Mouse (Mus musculus) layer of hippocampus, adult 18-20 months (tissue): Measurements from ENCODE around the gene Adam33. TPM values are rescaled to one million over a fixed set of nuclear protein-coding genes. Genes with fewer than 3 reads are reported as not detected.

ENCODE experiments used
- DNase-seq, 2 experiments: peaks; one replicate each; pipeline ENCODE4 v3.0.0; 2022; ENCODE audit warnings: low spot score in 2 of 2
- microRNA-seq, 2 experiments: library from miRNA; unstranded; fragments of <30 nt; microRNA quantifications; one replicate each; pipeline ENCODE4 v1.2.0; 2021
- total RNA-seq, 2 experiments: library from RNA; stranded (reverse); gene quantifications; 2 replicates each; pipeline ENCODE4 v1.2.3; 2021

Gene Adam33
- total RNA-seq, 2 experiments from 2014 or later, result 0.18 to 0.74 TPM

GRCm38 (mm10) chr2:131029065-131029935, 34.3 kb downstream of the Adam33 start:
- no peak for DNase-seq

- no peak for DNase-seq
These were observed 36.7 kb downstream of the Adam33 start for GRCm38 (mm10) chr2:131026941-131027340.

- DNase-seq, result no peak
These were observed 38.4 kb downstream of the Adam33 start for GRCm38 (mm10) chr2:131025230-131025629.

GRCm38 (mm10) chr2:131010566-131010965, 53.0 kb downstream of the Adam33 start:
- no peak for DNase-seq

GRCm38 (mm10) chr2:131009123-131009522, 54.5 kb downstream of the Adam33 start:
- no peak for DNase-seq

Small RNA genes within 50 kb of the gene (microRNA-seq; reads per million reads assigned to microRNA genes)
- 0 reads per million in 2 experiments for gene Mir6973b

Other genes starting within 250 kb of the Adam33 start
- gene 4930402H24Rik, start 157.4 kb downstream of the Adam33 start, total RNA-seq, result 10 to 100 TPM; 69.4 to 76.6 TPM
- gene Atrn, start 157.3 kb downstream of the Adam33 start, total RNA-seq, result 100 to 1,000 TPM in 1 of 2 experiments, 10 to 100 TPM in 1; 99.6 to 107 TPM
- 10 to 100 TPM; 61.4 to 65.5 TPM for gene Gfra4, start 20.7 kb downstream of the Adam33 start, total RNA-seq
- under 1 TPM; 0.36 to 0.47 TPM for gene Siglec1, start 23.0 kb upstream of the Adam33 start, total RNA-seq
- 1 to 10 TPM; 6.1 to 8.3 TPM for gene Hspa12b, start 63.5 kb upstream of the Adam33 start, total RNA-seq
- not detected for gene Gm11037, start 69.7 kb upstream of the Adam33 start, total RNA-seq
- gene 1700037H04Rik, start 96.3 kb upstream of the Adam33 start, total RNA-seq, result 10 to 100 TPM; 57.7 to 60.0 TPM
- 10 to 100 TPM; 70.4 to 73.5 TPM for gene Cenpb, start 116.3 kb upstream of the Adam33 start, total RNA-seq
- gene Cdc25b, start 123.1 kb upstream of the Adam33 start, total RNA-seq, result 10 to 100 TPM; 15.5 to 15.9 TPM
- 1 to 10 TPM; 7.2 to 9.0 TPM for gene Spef1, start 123.5 kb upstream of the Adam33 start, total RNA-seq
- 10 to 100 TPM; 22.1 to 24.4 TPM for gene Ap5s1, start 143.3 kb upstream of the Adam33 start, total RNA-seq
- gene Mavs, start 170.2 kb upstream of the Adam33 start, total RNA-seq, result 1 to 10 TPM; 7.6 to 9.4 TPM
- 10 to 100 TPM; 51.1 to 60.1 TPM for gene Pank2, start 198.7 kb upstream of the Adam33 start, total RNA-seq